Mouse (Mus musculus) limb, embryonic 12.5 days (tissue): ENCODE measurements around the gene Blvrb. TPM values are rescaled to one million over a fixed set of nuclear protein-coding genes. Genes with fewer than 3 reads are reported as not detected.
A peak's percentile ranks its signal among the peaks of the same experiment; 100 is the strongest.

ENCODE experiments used
- ATAC-seq: fragments of 200-750 bp; cut with Nextera tagmentation; 2 replicates; pipeline ENCODE4 v1.8.0; 2017; ENCODE audit warnings: low read depth, moderate TSS enrichment; ENCODE audit not compliant: insufficient number of reproducible peaks, insufficient read depth, low FRiP score, low TSS enrichment
- H3K27ac ChIP-seq: fragments of 300-500 bp; sonication (generic); 2 replicates; pipeline ENCODE4 v1.5.1; 2016; ENCODE audit warnings: mild to moderate bottlenecking, moderate library complexity
- H3K27me3 ChIP-seq: fragments of 300-500 bp; sonication (generic); 2 replicates; pipeline ENCODE4 v1.6.1; 2016; ENCODE audit warnings: mild to moderate bottlenecking, moderate library complexity
- H3K36me3 ChIP-seq: fragments of 300-500 bp; sonication (generic); 2 replicates; pipeline ENCODE4 v1.6.1; 2016; ENCODE audit warnings: mild to moderate bottlenecking, moderate library complexity
- H3K4me1 ChIP-seq: fragments of 300-500 bp; sonication (generic); replicated peaks from 2 replicates; pipeline ENCODE4 v1.6.1; 2016
- H3K4me2 ChIP-seq: fragments of 300-500 bp; sonication (generic); 2 replicates; pipeline ENCODE4 v1.6.1; 2016; ENCODE audit warnings: mild to moderate bottlenecking, moderate library complexity
- H3K4me3 ChIP-seq: fragments of 300-500 bp; sonication (generic); replicated peaks from 2 replicates; pipeline ENCODE4 v1.5.1; 2016; ENCODE audit warnings: mild to moderate bottlenecking
- H3K9ac ChIP-seq: fragments of 300-500 bp; sonication (generic); replicated peaks from 2 replicates; pipeline ENCODE4 v1.6.1; 2016; ENCODE audit warnings: mild to moderate bottlenecking, moderate library complexity
- H3K9me3 ChIP-seq: fragments of 300-500 bp; sonication (generic); 2 replicates; pipeline ENCODE4 v1.6.1; 2016; ENCODE audit warnings: mild to moderate bottlenecking, moderate library complexity
- WGBS: fragments of 180-500 bp; shearing (Covaris S2); methylation state at CpG from one replicate; pipeline ENCODE4 v1.1.7; 2016; 5-methylcytosine and 5-hydroxymethylcytosine counted together
- polyA plus RNA-seq: library from polyadenylated mRNA; unstranded; fragments of >200 nt; fragmentation: Nextera tagmentation; extraction: Ambion mirVana; gene quantifications from 2 replicates; pipeline ENCODE4 v1.2.1, GENCODE M21; 2016

Gene Blvrb
- polyA plus RNA-seq, 1 experiment from 2014 or later, result 34.1 TPM

DNA sequence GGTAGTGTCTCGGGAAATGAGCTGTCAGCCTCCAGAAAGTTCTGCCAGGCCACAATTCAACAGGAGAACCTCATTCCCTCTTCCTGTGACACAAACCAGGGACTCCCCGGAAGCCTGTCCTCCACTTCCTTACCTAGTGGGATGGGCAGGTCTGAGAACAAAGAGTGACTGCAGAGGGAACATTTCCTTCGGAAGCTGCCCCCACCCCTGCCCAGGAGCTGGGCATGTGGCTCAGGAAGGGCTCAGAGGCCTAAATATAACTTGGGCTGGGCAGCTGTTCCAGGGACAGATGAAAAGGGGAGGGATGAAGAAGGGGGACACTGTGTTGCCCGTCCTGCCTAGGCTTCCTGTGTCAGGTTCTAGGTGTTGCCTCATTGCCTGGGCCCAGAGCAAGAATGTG, 53.8 kb downstream of the Blvrb start:
- ATAC-seq, result no peak
- WGBS, result 66% methylated on average over 4 of the region's 4 CpGs
- peaks cover 14% of the 10 kb centered on the region for H3K4me1 ChIP-seq
- no peaks in the 10 kb centered on the region for H3K9me3 ChIP-seq
- H3K36me3 ChIP-seq, result no peaks in the 10 kb centered on the region
- no peak overlapping the region for H3K4me3 ChIP-seq
- no peak overlapping the region for H3K4me2 ChIP-seq
- H3K27me3 ChIP-seq, result no peaks in the 10 kb centered on the region
- H3K9ac ChIP-seq, result no peak overlapping the region
- 0 out of 2 replicates have a peak overlapping the region, but pooled peaks have one; percentile 45 for H3K27ac ChIP-seq

DNA sequence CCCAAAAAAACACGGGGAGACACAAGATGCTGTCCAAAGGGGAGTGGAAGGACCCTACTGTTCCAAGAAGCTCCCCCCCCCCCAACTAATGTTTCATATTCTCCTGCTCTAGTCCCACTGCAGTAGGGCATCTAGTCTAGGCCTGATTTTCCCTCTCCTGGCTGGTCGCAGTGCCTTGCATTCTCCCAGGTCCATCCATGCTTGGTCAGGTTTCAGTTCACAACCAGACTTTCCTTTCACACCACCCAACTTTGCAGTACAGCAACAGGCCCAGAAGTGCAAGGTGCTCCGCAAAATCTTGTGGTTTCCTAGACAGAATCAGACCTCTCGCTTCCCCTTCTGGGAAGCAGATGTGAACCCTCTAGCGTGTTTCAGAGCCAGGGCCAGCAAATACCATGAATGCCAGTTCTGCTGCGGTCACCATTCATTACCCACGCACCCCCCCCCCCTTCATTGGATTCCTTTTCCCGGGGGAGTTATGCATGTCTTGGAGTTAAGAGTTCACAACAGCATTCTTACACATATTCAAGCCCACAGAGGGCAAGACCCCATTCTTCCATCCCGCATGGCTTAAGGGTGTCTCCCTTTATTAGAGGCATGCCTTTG, 59.1 kb downstream of the Blvrb start:
- H3K4me2 ChIP-seq, result peak overlapping the region; percentile 59
- no peaks in the 10 kb centered on the region for H3K27me3 ChIP-seq
- H3K9ac ChIP-seq, result no peak overlapping the region
- H3K9me3 ChIP-seq, result no peaks in the 10 kb centered on the region
- peaks cover 19% of the 10 kb centered on the region for H3K4me1 ChIP-seq
- H3K36me3 ChIP-seq, result no peaks in the 10 kb centered on the region
- H3K4me3 ChIP-seq, result peak overlapping the region; percentile 50
- WGBS, result 46% methylated on average over 9 of the region's 9 CpGs
- no peak for ATAC-seq
- H3K27ac ChIP-seq, result peak overlapping the region; percentile 99

DNA sequence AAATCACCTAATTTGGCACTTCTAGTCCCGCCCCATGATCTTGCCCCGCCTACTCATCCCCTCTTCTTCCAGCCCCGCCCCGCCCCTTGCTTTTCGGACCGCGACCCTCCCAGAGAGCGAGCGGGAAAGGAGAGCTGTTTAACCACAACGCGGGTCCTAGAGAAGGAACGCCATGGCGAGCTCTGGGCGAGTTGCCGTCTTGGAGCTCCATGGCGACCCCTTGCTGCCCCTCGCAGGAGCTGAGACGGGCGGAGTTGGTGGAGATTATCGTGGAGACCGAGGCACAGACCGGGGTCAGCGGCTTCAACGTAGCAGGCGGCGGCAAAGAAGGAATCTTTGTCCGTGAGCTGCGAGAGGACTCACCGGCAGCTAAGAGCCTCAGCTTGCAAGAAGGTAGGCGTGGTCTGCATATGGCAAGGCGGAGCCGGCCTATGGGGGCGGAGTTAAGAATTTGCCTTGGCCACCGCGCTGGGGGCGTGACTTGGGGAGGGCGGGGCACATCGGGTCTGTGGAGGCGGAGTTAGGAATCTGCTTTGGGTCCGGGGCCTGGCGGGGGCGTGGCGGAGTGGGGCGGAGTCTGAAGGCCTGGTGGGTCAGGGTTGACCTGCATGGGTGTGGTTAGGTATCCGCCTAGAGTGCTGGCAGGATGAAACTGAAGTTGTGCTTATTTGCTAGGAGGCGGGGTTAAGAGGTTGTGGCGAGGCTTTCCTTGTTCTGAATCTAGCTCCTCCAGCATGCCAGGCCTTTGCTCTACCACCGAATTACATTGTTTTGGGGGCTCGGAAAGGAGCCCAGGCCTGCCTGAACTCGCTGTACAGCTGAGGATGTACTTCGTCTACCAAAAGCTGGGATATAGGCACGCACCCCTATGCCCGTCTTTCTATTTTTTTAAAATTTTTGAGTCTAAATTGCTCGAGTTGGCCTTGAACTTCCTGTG, 60.2 kb downstream of the Blvrb start:
- peak overlapping the region; percentile 72 for H3K9ac ChIP-seq
- peak overlapping the region; percentile 59 for H3K4me2 ChIP-seq
- H3K9me3 ChIP-seq, result no peaks in the 10 kb centered on the region
- peak; percentile 92 for ATAC-seq
- H3K4me1 ChIP-seq, result peaks cover 19% of the 10 kb centered on the region
- H3K36me3 ChIP-seq, result no peaks in the 10 kb centered on the region
- no peaks in the 10 kb centered on the region for H3K27me3 ChIP-seq
- peak overlapping the region; percentile 50 for H3K4me3 ChIP-seq
- under 1% methylated on average over 54 of the region's 54 CpGs for WGBS
- H3K27ac ChIP-seq, result peak overlapping the region; percentile 99

DNA sequence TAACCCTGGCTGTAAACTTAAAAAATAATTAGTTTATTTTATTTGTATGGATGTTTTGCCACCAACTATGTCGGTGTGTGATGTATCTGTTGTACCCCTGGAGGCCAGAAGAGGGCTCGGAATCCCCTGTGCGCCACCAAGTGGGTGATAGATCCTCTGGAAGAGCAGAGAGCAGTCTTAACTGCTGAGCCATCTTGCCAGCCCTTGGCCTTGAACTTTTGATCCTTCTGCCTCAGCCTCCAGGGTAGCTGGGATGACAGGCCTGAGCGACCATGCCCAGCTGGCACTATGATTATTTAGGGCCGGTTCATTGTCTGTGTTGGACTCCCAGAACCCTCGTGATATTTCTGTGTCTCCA, 60.8 kb downstream of the Blvrb start:
- peak overlapping the region; percentile 59 for H3K4me2 ChIP-seq
- peaks cover 19% of the 10 kb centered on the region for H3K4me1 ChIP-seq
- H3K4me3 ChIP-seq, result peak overlapping the region; percentile 50
- peak overlapping the region; percentile 99 for H3K27ac ChIP-seq
- WGBS, result 26% methylated on average over 6 of the region's 6 CpGs
- H3K9me3 ChIP-seq, result no peaks in the 10 kb centered on the region
- H3K36me3 ChIP-seq, result no peaks in the 10 kb centered on the region
- H3K27me3 ChIP-seq, result no peaks in the 10 kb centered on the region
- no peak overlapping the region; the same call in 1 of the 2 replicates for H3K9ac ChIP-seq
- ATAC-seq, result peak; percentile 54; the same call in 1 of the 2 replicates

DNA sequence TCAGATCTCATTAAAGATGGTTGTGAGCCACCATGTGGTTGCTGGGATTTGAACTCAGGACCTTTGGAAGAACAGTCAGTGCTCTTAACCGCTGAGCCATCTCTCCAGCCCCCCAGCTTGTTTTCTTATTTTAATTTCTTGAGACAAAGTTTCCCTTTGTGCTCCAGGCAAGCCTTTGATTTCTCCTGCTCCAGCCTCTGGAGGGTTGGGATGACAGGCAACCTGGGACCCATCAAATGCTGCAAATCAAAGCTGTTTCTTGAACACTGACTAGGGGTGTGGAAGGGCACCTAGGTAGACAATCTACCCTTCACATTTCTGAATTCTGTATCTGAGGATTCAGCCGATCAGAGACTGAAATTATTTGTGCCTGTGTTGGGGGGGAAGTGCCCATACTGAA, 63.0 kb downstream of the Blvrb start:
- Histone ChIP-seq H3K9me3 (no peaks in the 10 kb centered on the region), H3K4me2 (no peak overlapping the region), H3K4me3 (no peak overlapping the region), H3K36me3 (no peaks in the 10 kb centered on the region), H3K27ac (no peak overlapping the region), H3K9ac (no peak overlapping the region), H3K4me1 (peaks cover 19% of the 10 kb centered on the region), H3K27me3 (no peaks in the 10 kb centered on the region)
- ATAC-seq, result no peak
- WGBS, result 91% methylated on average over 2 of the region's 2 CpGs

DNA sequence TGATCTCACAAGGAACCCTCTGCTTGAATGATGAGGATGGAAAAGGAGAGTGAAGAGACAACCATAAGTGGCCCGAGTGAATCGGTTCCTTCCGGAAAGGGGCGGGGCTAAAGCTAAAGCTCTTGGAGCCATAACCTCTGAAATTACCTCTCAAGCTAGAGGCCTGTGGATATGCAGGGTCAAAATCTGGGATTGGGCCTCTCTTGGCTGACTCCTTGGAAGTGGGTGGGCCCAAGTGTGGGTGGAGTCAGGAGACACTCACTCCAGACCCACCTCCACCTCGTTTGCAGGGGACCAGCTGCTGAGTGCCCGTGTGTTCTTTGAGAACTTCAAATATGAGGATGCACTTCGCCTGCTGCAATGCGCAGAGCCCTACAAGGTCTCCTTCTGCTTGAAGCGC, 67.2 kb downstream of the Blvrb start:
- no peak for ATAC-seq

More for the DNA sequence above, 67.2 kb downstream of the Blvrb start:
- H3K9me3 ChIP-seq, result 0 out of 2 replicates have a peak, but pooled peaks cover 5% of the 10 kb centered on the region
- peaks cover 34% of the 10 kb centered on the region for H3K36me3 ChIP-seq
- H3K27ac ChIP-seq, result no peak overlapping the region
- no peaks in the 10 kb centered on the region for H3K4me1 ChIP-seq
- no peak overlapping the region for H3K4me3 ChIP-seq
- H3K9ac ChIP-seq, result no peak overlapping the region
- 71% methylated on average over 9 of the region's 9 CpGs for WGBS
- no peak overlapping the region for H3K4me2 ChIP-seq
- H3K27me3 ChIP-seq, result no peaks in the 10 kb centered on the region

Other genes with a start within 250 kb of the Blvrb start
- 9.3 and 9.5 TPM in 2 replicates for gene Itpkc, start 219.3 kb upstream of the Blvrb start, polyA plus RNA-seq
- 15.7 and 16.6 TPM in 2 replicates for gene Coq8b, start 215.0 kb upstream of the Blvrb start, polyA plus RNA-seq
- 25.3 and 26.5 TPM in 2 replicates for gene Numbl, start 189.5 kb upstream of the Blvrb start, polyA plus RNA-seq
- 15.2 and 15.8 TPM in 2 replicates for gene Ltbp4, start 110.3 kb upstream of the Blvrb start, polyA plus RNA-seq
- 59.5 and 59.9 TPM in 2 replicates for gene Shkbp1, start 92.0 kb upstream of the Blvrb start, polyA plus RNA-seq
- 0.42 TPM in 1 of 2 replicates, not detected in the other for gene Gm20479, start 90.6 kb upstream of the Blvrb start, polyA plus RNA-seq
- 0.26 and 0.41 TPM in 2 replicates for gene Sptbn4, start 292 bp upstream of the Blvrb start, polyA plus RNA-seq
- gene Sertad3, start 25.8 kb downstream of the Blvrb start, polyA plus RNA-seq, result 29.4 and 30.3 TPM in 2 replicates
- gene Sertad1, start 38.9 kb downstream of the Blvrb start, polyA plus RNA-seq, result 29.4 and 30.4 TPM in 2 replicates
- gene Prx, start 51.3 kb downstream of the Blvrb start, polyA plus RNA-seq, result 5.6 and 6.1 TPM in 2 replicates
- 0.60 and 0.97 TPM in 2 replicates for gene Hipk4, start 75.3 kb downstream of the Blvrb start, polyA plus RNA-seq
- gene Pld3, start 105.2 kb downstream of the Blvrb start, polyA plus RNA-seq, result 59.7 and 68.5 TPM in 2 replicates
- gene 2310022A10Rik, start 105.3 kb downstream of the Blvrb start, polyA plus RNA-seq, result 34.7 and 36.0 TPM in 2 replicates
- gene Akt2, start 143.6 kb downstream of the Blvrb start, polyA plus RNA-seq, result 98.8 and 104 TPM in 2 replicates
- gene Ttc9b, start 205.9 kb downstream of the Blvrb start, polyA plus RNA-seq, result 0.20 TPM in 1 of 2 replicates, not detected in the other
- gene Map3k10, start 226.6 kb downstream of the Blvrb start, polyA plus RNA-seq, result 16.6 and 18.6 TPM in 2 replicates
- gene Zfp607b, start 241.4 kb downstream of the Blvrb start, polyA plus RNA-seq, result 3.7 and 3.8 TPM in 2 replicates